8 mouse cellular contexts compared by ENCODE assay signal in the genomic region with DNA sequence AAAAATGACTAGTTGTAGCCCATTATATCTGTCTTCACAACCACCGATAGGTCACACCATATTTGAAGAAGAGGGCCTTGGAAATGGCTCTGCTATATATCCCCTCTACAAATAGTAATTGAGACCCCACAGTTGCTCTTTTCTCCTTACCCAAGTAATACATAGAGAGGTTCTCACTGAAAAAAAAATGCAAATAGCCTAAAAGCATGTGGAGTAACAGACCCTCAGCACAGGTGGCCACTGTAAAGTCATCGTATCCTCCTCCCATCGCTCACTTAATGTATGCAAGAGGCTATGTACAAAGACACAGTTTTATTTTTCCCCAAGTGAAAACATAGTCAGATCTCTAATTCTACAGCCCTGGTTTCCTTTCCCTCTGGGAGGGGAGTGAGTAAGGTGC. TPM values are rescaled to one million over a fixed set of nuclear protein-coding genes. Genes with fewer than 3 reads are reported as not detected.
DNase-seq lines count a peak whose midpoint lies in the region; ATAC-seq and TF ChIP-seq lines count a peak whose summit lies in the region.

No protein-coding gene starts in this region.

- WGBS in embryonic facial prominence, embryonic 15.5 days = 73% methylated on average over 3 of the region's 3 CpGs
- 61% methylated on average over 3 of the region's 3 CpGs for WGBS in hindbrain, embryonic 15.5 days
- 75% methylated on average over 3 of the region's 3 CpGs for WGBS in midbrain, postnatal 0 days

- peak overlapping the region; percentile 77; the same call in 1 of the 2 replicates for H3K4me2 ChIP-seq in embryonic facial prominence, embryonic 15.5 days (replicated peaks)
- H3K4me2 ChIP-seq in hindbrain, embryonic 15.5 days = peak overlapping the region; percentile 85
- peak overlapping the region; percentile 69; the same call in 1 of the 2 replicates for H3K4me2 ChIP-seq in midbrain, postnatal 0 days (ENCODE audit: low read depth, low read length, poor library complexity, severe bottlenecking)

- no peaks in the 10 kb centered on the region for H3K9me3 ChIP-seq in embryonic facial prominence, embryonic 15.5 days (replicated peaks)
- H3K9me3 ChIP-seq in hindbrain, embryonic 15.5 days = no peaks in the 10 kb centered on the region
- H3K9me3 ChIP-seq in midbrain, postnatal 0 days (ENCODE audit: low read length) = no peaks in the 10 kb centered on the region

- no peak for TF ChIP-seq CTCF in layer of hippocampus, adult 2 months (conservative IDR thresholded peaks at IDR 0.05)
- no peak for TF ChIP-seq CTCF in midbrain, postnatal 0 days (IDR thresholded peaks at IDR 0.05)

- H3K36me3 ChIP-seq in embryonic facial prominence, embryonic 15.5 days = no peaks in the 10 kb centered on the region
- no peaks in the 10 kb centered on the region for H3K36me3 ChIP-seq in hindbrain, embryonic 15.5 days
- no peaks in the 10 kb centered on the region for H3K36me3 ChIP-seq in midbrain, postnatal 0 days (ENCODE audit: insufficient read depth, low read length)

- H3K9ac ChIP-seq in embryonic facial prominence, embryonic 15.5 days = no peak overlapping the region; the same call in 1 of the 2 replicates
- no peak overlapping the region for H3K9ac ChIP-seq in hindbrain, embryonic 15.5 days
- H3K9ac ChIP-seq in midbrain, postnatal 0 days (replicated peaks; ENCODE audit: low read length, poor library complexity, severe bottlenecking) = no peak overlapping the region

- H3K4me1 ChIP-seq in embryonic facial prominence, embryonic 15.5 days = peaks cover 64% of the 10 kb centered on the region
- H3K4me1 ChIP-seq in hindbrain, embryonic 15.5 days (replicated peaks) = peaks cover 64% of the 10 kb centered on the region
- peaks cover 26% of the 10 kb centered on the region; the same call in 1 of the 2 replicates for H3K4me1 ChIP-seq in midbrain, postnatal 0 days (ENCODE audit: insufficient read depth, low read length)

- no peaks in the 10 kb centered on the region for H3K27me3 ChIP-seq in embryonic facial prominence, embryonic 15.5 days
- no peaks in the 10 kb centered on the region for H3K27me3 ChIP-seq in hindbrain, embryonic 15.5 days
- H3K27me3 ChIP-seq in midbrain, postnatal 0 days (ENCODE audit: insufficient read depth, low read length) = no peaks in the 10 kb centered on the region

- no peak overlapping the region for H3K4me3 ChIP-seq in layer of hippocampus, adult 2 months
- no peak overlapping the region for H3K4me3 ChIP-seq in embryonic facial prominence, embryonic 15.5 days (replicated peaks)
- no peak overlapping the region for H3K4me3 ChIP-seq in hindbrain, embryonic 15.5 days
- no peak overlapping the region for H3K4me3 ChIP-seq in midbrain, postnatal 0 days (ENCODE audit: low read depth, low read length)

- peak overlapping the region; percentile 58; the same call in 1 of the 2 replicates for H3K27ac ChIP-seq in layer of hippocampus, adult 2 months
- peak overlapping the region; percentile 98 for H3K27ac ChIP-seq in embryonic facial prominence, embryonic 15.5 days (replicated peaks)
- H3K27ac ChIP-seq in hindbrain, embryonic 15.5 days (replicated peaks) = peak overlapping the region; percentile 89; the same call in 1 of the 2 replicates
- peak overlapping the region; percentile 98; the same call in 1 of the 2 replicates for H3K27ac ChIP-seq in midbrain, postnatal 0 days (ENCODE audit: low read depth, low read length)

- no peak for DNase-seq in layer of hippocampus, adult 2 months (ENCODE audit: low spot score in 2 of 2)
- DNase-seq in layer of hippocampus, adult 11-12 months (ENCODE audit: low spot score) = no peak
- no peak for DNase-seq in midbrain, postnatal 0 days (ENCODE audit: low spot score)
- no peak for DNase-seq in spleen, adult 18-20 months
- no peak for DNase-seq in adrenal gland, postnatal 10 days

- ATAC-seq in embryonic facial prominence, embryonic 15.5 days (ENCODE audit: insufficient number of reproducible peaks, low FRiP score, low TSS enrichment, low read depth) = no peak
- ATAC-seq in hindbrain, embryonic 15.5 days (ENCODE audit: low FRiP score, low read depth) = no peak
- ATAC-seq in midbrain, postnatal 0 days (ENCODE audit: low FRiP score) = no peak
- ATAC-seq in erythroblast, adult 5-6 weeks (replicated peaks; ENCODE audit: low FRiP score, poor library complexity, severe bottlenecking) = no peak

RNA-seq across cellular contexts. Expression of gene Rai1, which starts 2.6 kb away (rescaled TPM):
- total RNA-seq in layer of hippocampus, adult 2 months (2021) = 10 to 100 TPM; 78.1 to 89.7 TPM
- 22.2 and 25.4 TPM in 2 replicates for polyA plus RNA-seq in embryonic facial prominence, embryonic 15.5 days (2015; fragmentation: Nextera tagmentation; extraction: Ambion mirVana)
- 32.5 and 33.2 TPM in 2 replicates for polyA plus RNA-seq in hindbrain, embryonic 15.5 days (2015; fragmentation: Nextera tagmentation; extraction: Ambion mirVana)
- 50.7 and 66.8 TPM in 2 replicates for total RNA-seq in midbrain, postnatal 0 days (2014; rRNA removed)
- 20.1 and 22.0 TPM in 2 replicates for polyA plus RNA-seq in midbrain, postnatal 0 days (2015; fragmentation: Nextera tagmentation; extraction: Ambion mirVana)
- 4.0 and 6.3 TPM in 2 replicates for total RNA-seq in erythroblast, adult 5-6 weeks (2015; ENCODE audit: low replicate concordance)
- 1.3 and 1.5 TPM in 2 replicates for total RNA-seq in erythroblast, adult 5-6 weeks (2017; ENCODE audit: low replicate concordance)
- total RNA-seq in adrenal gland, postnatal 10 days (2021) = 10 to 100 TPM; 34.8 to 53.0 TPM
